Mouse (Mus musculus) MEL (cell line): ENCODE data around the gene Aqp11. TPM values are rescaled to one million over a fixed set of nuclear protein-coding genes. Genes with fewer than 3 reads are reported as not detected.

Experiments
- DNase-seq: peaks from one replicate; pipeline ENCODE4 v3.0.0; 2011; ENCODE audit warnings: low read depth, low spot score
- H3K27ac ChIP-seq: 2 replicates; pipeline ENCODE4 v1.5.1; 2012; ENCODE audit warnings: low read depth, mild to moderate bottlenecking, control low read depth, low read length, moderate library complexity; ENCODE audit not compliant: control insufficient read depth
- H3K27me3 ChIP-seq, 2 experiments: fragments of 150-350 bp in 1 of 2; sonication (generic) in 1 of 2; 2 replicates each; pipeline ENCODE4 v1.6.1; 2012; ENCODE audit warnings: low read length in 2 of 2, mild to moderate bottlenecking in 2 of 2, improper control_type of control experiment in 1 of 2, moderate library complexity in 1 of 2; ENCODE audit not compliant: insufficient read depth in 2 of 2, control insufficient read depth in 1 of 2
- H3K36me3 ChIP-seq, 2 experiments: 2 replicates each; pipeline ENCODE4 v1.6.1; 2012 to 2014; ENCODE audit warnings: low read length in 2 of 2, improper control_type of control experiment in 1 of 2, inconsistent platforms in 1 of 2, mild to moderate bottlenecking in 1 of 2; ENCODE audit not compliant: insufficient read depth in 2 of 2, control insufficient read depth in 1 of 2
- H3K4me1 ChIP-seq, 2 experiments: fragments of 150-350 bp in 1 of 2; sonication (generic) in 1 of 2; 2 replicates each; pipeline ENCODE4 v1.6.1; 2012; ENCODE audit warnings: low read length in 2 of 2, improper control_type of control experiment in 1 of 2, mild to moderate bottlenecking in 1 of 2; ENCODE audit not compliant: insufficient read depth in 2 of 2, control insufficient read depth in 1 of 2
- H3K4me3 ChIP-seq, 2 experiments: fragments of 150-350 bp in 1 of 2; sonication (generic) in 1 of 2; 2 replicates each; pipeline ENCODE4 v1.5.1; 2012; ENCODE audit warnings: low read depth in 2 of 2, low read length in 2 of 2, mild to moderate bottlenecking in 2 of 2, moderate library complexity in 2 of 2, control low read depth in 1 of 2, improper control_type of control experiment in 1 of 2; ENCODE audit not compliant: control insufficient read depth in 1 of 2, insufficient read depth in 1 of 2
- H3K79me2 ChIP-seq: 2 replicates; pipeline ENCODE4 v1.6.1; 2012; ENCODE audit warnings: mild to moderate bottlenecking, low read length, moderate library complexity; ENCODE audit not compliant: control insufficient read depth, poor library complexity, insufficient read depth
- H3K9ac ChIP-seq: 2 replicates; pipeline ENCODE4 v1.6.1; 2012; ENCODE audit warnings: low read depth, mild to moderate bottlenecking, control low read depth, low read length, moderate library complexity; ENCODE audit not compliant: control insufficient read depth, poor library complexity, severe bottlenecking
- H3K9me3 ChIP-seq: fragments of 150-350 bp; sonication (generic); replicated peaks from 2 replicates; pipeline ENCODE4 v1.6.1; 2012; ENCODE audit warnings: mild to moderate bottlenecking, low read length, improper control_type of control experiment, moderate library complexity; ENCODE audit not compliant: insufficient read depth
- BHLHE40 ChIP-seq: IDR thresholded peaks from 2 replicates; pipeline ENCODE4 v1.6.1; 2012; ENCODE audit warnings: low read depth, mild to moderate bottlenecking, inconsistent platforms, low read length, improper control_type of control experiment, borderline replicate concordance
- CHD1 ChIP-seq: IDR thresholded peaks from 2 replicates; pipeline ENCODE4 v1.6.1; 2012; ENCODE audit warnings: low read depth, mild to moderate bottlenecking, inconsistent platforms, low read length, improper control_type of control experiment
- CTCF ChIP-seq, 3 experiments: IDR thresholded peaks in 2 of 3; conservative IDR thresholded peaks in 1 of 3; 2 replicates each; pipeline ENCODE4 v1.5.1; 2011 to 2012; ENCODE audit warnings: low read length in 3 of 3, low read depth in 2 of 3, mild to moderate bottlenecking in 2 of 3, improper control_type of control experiment in 1 of 3, inconsistent platforms in 1 of 3, mixed read lengths in 1 of 3, moderate library complexity in 1 of 3; ENCODE audit not compliant: control insufficient read depth in 1 of 3, insufficient read depth in 1 of 3, poor library complexity in 1 of 3, severe bottlenecking in 1 of 3
- ELF1 ChIP-seq: IDR thresholded peaks from 2 replicates; pipeline ENCODE4 v1.6.1; 2014; ENCODE audit warnings: low read depth, mild to moderate bottlenecking, inconsistent platforms, low read length, improper control_type of control experiment, moderate library complexity
- EP300 ChIP-seq, 2 experiments: IDR thresholded peaks; 2 replicates each; pipeline ENCODE4 v1.6.1; 2011; ENCODE audit warnings: improper control_type of control experiment in 2 of 2, low read length in 2 of 2, low read depth in 1 of 2, mild to moderate bottlenecking in 1 of 2
- ETS1 ChIP-seq: IDR thresholded peaks from 2 replicates; pipeline ENCODE4 v1.6.1; 2012; ENCODE audit warnings: low read depth, mild to moderate bottlenecking, inconsistent platforms, low read length, improper control_type of control experiment, moderate library complexity
- GABPA ChIP-seq: IDR thresholded peaks from 2 replicates; pipeline ENCODE4 v1.6.1; 2012; ENCODE audit warnings: low read depth, mild to moderate bottlenecking, inconsistent platforms, low read length, improper control_type of control experiment, moderate library complexity
- HCFC1 ChIP-seq: IDR thresholded peaks from 2 replicates; pipeline ENCODE4 v1.6.1; 2012; ENCODE audit warnings: low read depth, mild to moderate bottlenecking, inconsistent platforms, low read length, improper control_type of control experiment, moderate library complexity
- JUND ChIP-seq: IDR thresholded peaks from 2 replicates; pipeline ENCODE4 v1.6.1; 2011; ENCODE audit warnings: low read depth, mild to moderate bottlenecking, improper control_type of control experiment, low read length
- MAX ChIP-seq: IDR thresholded peaks from 2 replicates; pipeline ENCODE4 v1.6.1; 2011; ENCODE audit warnings: low read length, improper control_type of control experiment
- MXI1 ChIP-seq: IDR thresholded peaks from 2 replicates; pipeline ENCODE4 v1.6.1; 2011; ENCODE audit warnings: mild to moderate bottlenecking, low read depth, low read length, improper control_type of control experiment
- MYB ChIP-seq: IDR thresholded peaks from 2 replicates; pipeline ENCODE4 v1.6.1; 2011; ENCODE audit warnings: mild to moderate bottlenecking, low read depth, low read length, improper control_type of control experiment
- MYC ChIP-seq: IDR thresholded peaks from 2 replicates; pipeline ENCODE4 v1.6.1; 2011; ENCODE audit warnings: low read depth, mild to moderate bottlenecking, low read length, improper control_type of control experiment, moderate library complexity
- NELFE ChIP-seq: IDR thresholded peaks from 2 replicates; pipeline ENCODE4 v1.6.1; 2011; ENCODE audit warnings: low read depth, low read length, improper control_type of control experiment
- NRF1 ChIP-seq: IDR thresholded peaks from 2 replicates; pipeline ENCODE4 v1.6.1; 2014; ENCODE audit warnings: low read depth, mild to moderate bottlenecking, inconsistent platforms, low read length, improper control_type of control experiment, moderate library complexity; ENCODE audit not compliant: poor library complexity, insufficient read depth, severe bottlenecking
- POLR2AphosphoS2 ChIP-seq: IDR thresholded peaks from 2 replicates; pipeline ENCODE4 v1.6.1; 2011; ENCODE audit warnings: low read length, improper control_type of control experiment
- POLR2AphosphoS5 ChIP-seq: IDR thresholded peaks from 2 replicates; pipeline ENCODE4 v1.6.1; 2012; ENCODE audit warnings: low read depth, borderline replicate concordance, mild to moderate bottlenecking, inconsistent platforms, low read length, moderate library complexity, mixed read lengths
- RCOR1 ChIP-seq: IDR thresholded peaks from 2 replicates; pipeline ENCODE4 v1.6.1; 2012; ENCODE audit warnings: low read depth, mild to moderate bottlenecking, inconsistent platforms, low read length, improper control_type of control experiment
- SIN3A ChIP-seq: IDR thresholded peaks from 2 replicates; pipeline ENCODE4 v1.6.1; 2012; ENCODE audit warnings: low read length, improper control_type of control experiment, inconsistent platforms
- SMC3 ChIP-seq: IDR thresholded peaks from 2 replicates; pipeline ENCODE4 v1.6.1; 2011; ENCODE audit warnings: low read depth, low read length, improper control_type of control experiment
- TAL1 ChIP-seq: IDR thresholded peaks from 2 replicates; pipeline ENCODE4 v1.6.1; 2012; ENCODE audit warnings: mild to moderate bottlenecking, inconsistent platforms, low read length, moderate library complexity, mixed read lengths
- TCF12 ChIP-seq: IDR thresholded peaks from 2 replicates; pipeline ENCODE4 v1.6.1; 2014; ENCODE audit warnings: low read depth, mild to moderate bottlenecking, inconsistent platforms, low read length, improper control_type of control experiment, moderate library complexity
- UBTF ChIP-seq: IDR thresholded peaks from 2 replicates; pipeline ENCODE4 v1.6.1; 2012; ENCODE audit warnings: low read depth, mild to moderate bottlenecking, inconsistent platforms, low read length, improper control_type of control experiment, moderate library complexity, borderline replicate concordance; ENCODE audit not compliant: insufficient read depth
- USF1 ChIP-seq: IDR thresholded peaks from 2 replicates; pipeline ENCODE4 v1.6.1; 2014; ENCODE audit warnings: low read depth, mild to moderate bottlenecking, inconsistent platforms, low read length, improper control_type of control experiment, moderate library complexity
- ZC3H11A ChIP-seq: IDR thresholded peaks from 2 replicates; pipeline ENCODE4 v1.6.1; 2012; ENCODE audit warnings: low read depth, mild to moderate bottlenecking, inconsistent platforms, low read length, improper control_type of control experiment
- ZKSCAN1 ChIP-seq: IDR thresholded peaks from 2 replicates; pipeline ENCODE4 v1.6.1; 2012; ENCODE audit warnings: low read depth, mild to moderate bottlenecking, inconsistent platforms, low read length, improper control_type of control experiment, moderate library complexity
- ZMIZ1 ChIP-seq: IDR thresholded peaks from 2 replicates; pipeline ENCODE4 v1.6.1; 2012; ENCODE audit warnings: low read depth, mild to moderate bottlenecking, inconsistent platforms, low read length, improper control_type of control experiment, moderate library complexity
- ZNF384 ChIP-seq: IDR thresholded peaks from 2 replicates; pipeline ENCODE4 v1.6.1; 2012; ENCODE audit warnings: low read depth, mild to moderate bottlenecking, inconsistent platforms, low read length, improper control_type of control experiment
- polyA plus RNA-seq, 2 experiments: library from polyadenylated mRNA; stranded (reverse) in 1 of 2; unstranded in 1 of 2; fragments of >175 nt in 1 of 2; fragments of >200 nt in 1 of 2; gene quantifications; 2 replicates each; pipeline versions ENCODE4 v1.2.1 to v1.2.4; 2012; ENCODE audit warnings: low replicate concordance in 2 of 2, low read depth in 1 of 2; ENCODE audit not compliant: insufficient read length in 2 of 2, insufficient read depth in 1 of 2, missing spikeins in 1 of 2
- total RNA-seq: library from RNA; depleted of rRNA; stranded (reverse); fragments of 300-350 nt; gene quantifications from 2 replicates; pipeline ENCODE4 v1.2.3, GENCODE M21; 2012

Gene Aqp11
- total and polyA plus RNA-seq, 3 experiments: 0.89 to 3.9 TPM; not detected in 1

GRCm38 (mm10) chr7:97700173-97700572 lies 37.9 kb downstream of the Aqp11 start:
- peaks cover 13 to 22% of the 10 kb centered on the region in 2 experiments for H3K4me1 ChIP-seq
- peak; percentile 47 for DNase-seq
- H3K9ac ChIP-seq: no peak overlapping the region
- H3K9me3 ChIP-seq: no peaks in the 10 kb centered on the region
- peaks cover 0 to 28% of the 10 kb centered on the region in 2 experiments; a peak in 3 of 4 replicates for H3K36me3 ChIP-seq
- no peaks in the 10 kb centered on the region for H3K27me3 ChIP-seq
- no peak overlapping the region for H3K4me3 ChIP-seq
- TF ChIP-seq MAX: 0 out of 2 replicates have a peak, but pooled peaks have one; percentile 35
- TF ChIP-seq CTCF (IDR thresholded peaks at IDR 0.05 in 2 of 3, conservative IDR thresholded peaks at IDR 0.05 in 1 of 3; ENCODE audit: control insufficient read depth in 1 of 3, insufficient read depth in 1 of 3, low read depth in 2 of 3, low read length in 3 of 3, poor library complexity in 1 of 3, severe bottlenecking in 1 of 3): no peak
- TF ChIP-seq ELF1: peak; percentile 71; the same call in 1 of the 2 replicates
- no peak for TF ChIP-seq NRF1
- TF ChIP-seq RCOR1: no peak
- TF ChIP-seq MXI1: peak; percentile 39; the same call in 1 of the 2 replicates
- TF ChIP-seq ZKSCAN1: no peak
- peak; percentile 55 for TF ChIP-seq SIN3A
- 0 out of 2 replicates have a peak, but pooled peaks have one; percentile 20 for TF ChIP-seq ETS1
- 0 out of 2 replicates have a peak, but pooled peaks have one; percentile 29 for TF ChIP-seq MYC
- peak; percentile 65 for TF ChIP-seq BHLHE40
- TF ChIP-seq JUND: no peak
- H3K79me2 ChIP-seq: peaks cover 70% of the 10 kb centered on the region
- peak overlapping the region; percentile 52 for H3K27ac ChIP-seq

- Histone ChIP-seq H3K4me1 (peaks cover 14 to 24% of the 10 kb centered on the region in 2 experiments), H3K79me2 (peaks cover 44% of the 10 kb centered on the region), H3K9ac (peak within 1 kb of the TSS; percentile 78), H3K4me3 (peak within 1 kb of the TSS; percentile 87 to 93), H3K36me3 (peaks cover 0 to 30% of the 10 kb centered on the region in 2 experiments; a peak in 3 of 4 replicates), H3K9me3 (no peaks in the 10 kb centered on the region), H3K27me3 (no peaks in the 10 kb centered on the region), H3K27ac (peak within 1 kb of the TSS; percentile 41)
- peak; percentile 95 for DNase-seq
- no peak for TF ChIP-seq GABPA
- TF ChIP-seq ZC3H11A: no peak
- peak in 1 of 2 experiments; percentile 59; a peak in 2 of 4 replicates for TF ChIP-seq EP300 (IDR thresholded peaks at IDR 0.05; ENCODE audit: low read depth in 1 of 2, low read length in 2 of 2)
- 0 out of 2 replicates have a peak, but pooled peaks have one; percentile 13 for TF ChIP-seq POLR2AphosphoS5
- no peak for TF ChIP-seq ZKSCAN1
- no peak for TF ChIP-seq MYB
- TF ChIP-seq SMC3: no peak
- TF ChIP-seq TCF12: peak; percentile 66; the same call in 1 of the 2 replicates
- TF ChIP-seq ELF1: peak; percentile 49
- no peak for TF ChIP-seq UBTF
- peak; percentile 81 for TF ChIP-seq NELFE
- TF ChIP-seq MAX: peak; percentile 99
- peak; percentile 67; the same call in 1 of the 2 replicates for TF ChIP-seq BHLHE40
- no peak for TF ChIP-seq ZMIZ1
- TF ChIP-seq USF1: peak; percentile 95
- no peak for TF ChIP-seq TAL1
- no peak for TF ChIP-seq CHD1
- TF ChIP-seq ZNF384: no peak
- peak; percentile 52; the same call in 1 of the 2 replicates for TF ChIP-seq POLR2AphosphoS2
- no peak for TF ChIP-seq NRF1
- no peak for TF ChIP-seq CTCF (IDR thresholded peaks at IDR 0.05 in 2 of 3, conservative IDR thresholded peaks at IDR 0.05 in 1 of 3; ENCODE audit: control insufficient read depth in 1 of 3, insufficient read depth in 1 of 3, low read depth in 2 of 3, low read length in 3 of 3, poor library complexity in 1 of 3, severe bottlenecking in 1 of 3)
- TF ChIP-seq HCFC1: peak; percentile 93
- peak; percentile 96 for TF ChIP-seq SIN3A
These were observed 41.4 kb downstream of the Aqp11 start, which contains the start of gene Clns1a for GRCm38 (mm10) chr7:97696506-97697254. TSS of gene Clns1a (plus strand) at chr7:97696634.
